Mouse (Mus musculus) thymus, adult 2 months (tissue): ENCODE results near the gene Dpm3.

ENCODE experiments used
- CTCF ChIP-seq: fragments of 200-500 bp; IDR thresholded peaks from 2 replicates; pipeline ENCODE4 v1.5.1; 2012; ENCODE audit warnings: mild to moderate bottlenecking, control low read depth, low read length, moderate library complexity, borderline replicate concordance; ENCODE audit not compliant: control insufficient read depth, poor library complexity, insufficient read depth; ENCODE audit errors: extremely low read depth
- POLR2A ChIP-seq: fragments of 200-500 bp; IDR thresholded peaks from 2 replicates; pipeline ENCODE4 v1.6.1; 2012; ENCODE audit warnings: mild to moderate bottlenecking, low read length, control low read depth, moderate library complexity; ENCODE audit not compliant: control insufficient read depth, poor library complexity, insufficient read depth; ENCODE audit errors: extremely low read depth

- TF ChIP-seq POLR2A: no peak
- TF ChIP-seq CTCF: no peak
Observed at GRCm38 (mm10) chr3:89300514-89300913, 41.4 kb downstream of the Dpm3 start.
